Comparison of ENCODE assay signal across 16 mouse cellular contexts in genomic region chr15:9122989-9123388, GRCm38 (mm10).
"Had no signal": no experiment of that assay in that cellular context is flagged by ENCODE, and none has a peak within 500 bp of the region (broad histone marks: within the 10 kb centered on the region; RNA-seq: fewer than 3 reads in every experiment).

No protein-coding gene starts in this region.

- H3K27ac ChIP-seq: limb, embryonic 13.5 days; liver, embryonic 13.5 days; midbrain, embryonic 13.5 days; neural tube, embryonic 15.5 days had no signal

- H3K4me3 ChIP-seq: limb, embryonic 13.5 days; liver, embryonic 13.5 days; midbrain, embryonic 13.5 days; myocyte; neural tube, embryonic 15.5 days had no signal

- DNase-seq: kidney, adult 8-10 months; kidney, postnatal 25 days; layer of hippocampus, adult 9-11 months; layer of hippocampus, postnatal 36 days; liver, embryonic 13.5 days; lung, adult 2 months; lung, postnatal 4 days; right cerebral cortex, postnatal 4 days; thymus, postnatal 14 days had no signal

- ATAC-seq: inflammation-experienced regulatory T-cells, adult 6 months; intestine, postnatal 0 days; lung, postnatal 0 days; midbrain, embryonic 13.5 days had no signal
